Mouse (Mus musculus) kidney, adult 8-10 months (tissue): ENCODE measurements around the gene Cops9.

Experiments used
- DNase-seq, 2 experiments: peaks; one replicate each; pipeline ENCODE4 v3.0.0; 2022

Gene Cops9

DNA sequence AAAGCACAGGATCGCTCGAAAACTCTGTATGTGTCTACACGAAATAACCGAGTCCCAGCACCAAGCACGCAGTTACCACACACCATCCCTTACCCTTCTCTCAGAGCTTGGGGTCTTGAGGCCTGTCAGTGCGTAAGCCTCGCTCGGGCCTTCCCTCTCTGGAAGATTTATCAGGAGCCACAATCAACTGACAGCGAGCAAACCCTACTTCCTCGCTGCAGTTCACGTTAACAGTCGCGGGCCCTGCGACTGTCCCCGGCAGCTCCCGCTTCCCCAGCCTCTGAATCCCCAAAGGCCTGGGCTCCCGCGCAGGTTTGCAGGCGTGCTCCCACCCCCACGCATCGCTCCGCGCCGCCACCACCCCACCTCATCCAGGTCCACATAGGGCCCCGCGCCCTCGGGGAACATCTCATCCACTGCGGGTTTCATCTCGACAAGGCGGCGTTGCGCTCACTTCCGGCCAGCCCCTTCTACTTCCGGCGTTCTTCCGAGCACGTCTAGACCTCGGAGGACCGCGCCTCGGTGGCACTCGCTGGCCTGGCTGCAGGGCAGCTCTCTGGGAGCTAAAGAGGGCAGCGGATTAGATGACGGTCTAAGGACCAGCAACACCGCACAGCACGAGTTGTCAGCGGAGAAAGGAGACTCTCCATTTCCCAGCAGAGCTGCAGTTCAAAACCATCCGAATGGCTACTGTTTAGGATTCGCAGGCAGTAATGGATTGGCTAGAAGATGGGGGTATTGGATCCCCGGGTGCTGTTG lies at the start of gene Cops9:
Gene Cops9, minus strand, starts transcription at position 472 of the 759 bp plus-strand sequence.
- DNase-seq, result peak; percentile 86 to 91

DNA sequence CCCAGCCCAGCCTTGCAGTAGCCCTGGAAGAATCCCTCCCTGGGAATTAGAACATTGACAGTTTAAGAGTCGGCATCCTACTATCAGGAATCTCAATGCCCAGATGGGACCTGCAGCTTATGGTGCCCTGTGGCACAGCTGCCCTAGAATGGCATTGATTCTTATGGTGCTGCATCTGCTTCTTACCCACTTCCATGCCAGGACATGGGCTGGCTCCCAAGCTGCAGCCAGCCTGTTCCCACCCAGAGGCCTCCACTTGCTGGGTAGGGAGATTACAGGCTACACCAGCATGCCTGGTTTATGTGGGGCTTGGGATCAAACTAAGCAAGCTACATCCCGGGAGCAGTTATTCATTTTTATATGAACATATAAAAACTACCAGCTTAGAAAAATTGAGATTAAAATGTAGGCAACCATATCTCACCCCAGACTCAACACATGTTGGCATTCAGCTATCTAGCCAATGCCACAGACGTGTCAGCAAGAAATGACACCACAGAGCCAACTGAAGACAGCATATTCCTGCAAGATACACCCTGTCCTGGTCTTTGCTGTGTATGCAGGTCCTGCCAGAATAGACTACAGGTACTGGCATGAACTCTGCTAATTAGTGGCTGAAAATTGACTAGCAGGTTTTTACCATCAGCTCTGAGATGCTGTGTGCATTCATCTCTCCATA lies 49.5 kb upstream of the Cops9 start:
- DNase-seq, result no peak

DNA sequence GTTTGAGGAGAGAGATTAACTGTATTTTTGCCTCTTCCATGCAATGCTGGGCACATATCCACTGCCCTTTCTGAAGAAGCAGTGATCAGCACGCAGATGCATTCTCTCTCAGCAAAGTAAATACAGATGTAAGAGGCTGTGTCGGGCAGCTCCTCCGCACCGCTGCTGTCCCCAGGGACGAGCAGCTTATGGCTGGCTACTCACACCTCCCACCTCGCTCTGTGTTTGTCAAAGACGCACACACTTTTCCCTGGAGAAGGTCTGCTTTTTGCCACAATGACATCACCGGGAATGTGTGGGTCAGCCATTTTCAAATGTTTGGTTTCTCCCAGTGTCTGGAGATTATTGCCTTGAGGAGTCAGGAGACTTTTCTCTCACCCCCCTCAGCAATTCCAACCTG lies 45.2 kb upstream of the Cops9 start:
- DNase-seq, result no peak

DNA sequence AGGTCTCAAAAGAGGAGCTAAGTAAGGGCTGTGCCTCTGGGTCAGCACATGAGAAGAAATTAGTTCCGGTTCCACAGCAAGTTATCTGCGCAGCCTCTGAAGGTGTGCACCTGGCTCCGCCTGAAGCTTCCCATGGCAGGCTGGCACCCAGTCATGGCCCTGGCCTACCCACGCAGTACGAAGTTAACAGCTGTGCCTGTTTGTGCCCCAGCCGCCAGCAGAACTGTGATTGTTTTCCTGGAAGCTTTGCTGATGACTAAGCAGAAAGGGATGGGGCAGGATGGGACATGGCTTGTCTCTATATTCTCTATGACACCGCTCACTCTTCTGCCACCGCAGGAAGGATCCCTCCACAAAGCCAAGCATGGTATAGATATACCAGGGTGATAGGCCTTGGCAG lies 41.4 kb upstream of the Cops9 start:
- DNase-seq, result no peak

DNA sequence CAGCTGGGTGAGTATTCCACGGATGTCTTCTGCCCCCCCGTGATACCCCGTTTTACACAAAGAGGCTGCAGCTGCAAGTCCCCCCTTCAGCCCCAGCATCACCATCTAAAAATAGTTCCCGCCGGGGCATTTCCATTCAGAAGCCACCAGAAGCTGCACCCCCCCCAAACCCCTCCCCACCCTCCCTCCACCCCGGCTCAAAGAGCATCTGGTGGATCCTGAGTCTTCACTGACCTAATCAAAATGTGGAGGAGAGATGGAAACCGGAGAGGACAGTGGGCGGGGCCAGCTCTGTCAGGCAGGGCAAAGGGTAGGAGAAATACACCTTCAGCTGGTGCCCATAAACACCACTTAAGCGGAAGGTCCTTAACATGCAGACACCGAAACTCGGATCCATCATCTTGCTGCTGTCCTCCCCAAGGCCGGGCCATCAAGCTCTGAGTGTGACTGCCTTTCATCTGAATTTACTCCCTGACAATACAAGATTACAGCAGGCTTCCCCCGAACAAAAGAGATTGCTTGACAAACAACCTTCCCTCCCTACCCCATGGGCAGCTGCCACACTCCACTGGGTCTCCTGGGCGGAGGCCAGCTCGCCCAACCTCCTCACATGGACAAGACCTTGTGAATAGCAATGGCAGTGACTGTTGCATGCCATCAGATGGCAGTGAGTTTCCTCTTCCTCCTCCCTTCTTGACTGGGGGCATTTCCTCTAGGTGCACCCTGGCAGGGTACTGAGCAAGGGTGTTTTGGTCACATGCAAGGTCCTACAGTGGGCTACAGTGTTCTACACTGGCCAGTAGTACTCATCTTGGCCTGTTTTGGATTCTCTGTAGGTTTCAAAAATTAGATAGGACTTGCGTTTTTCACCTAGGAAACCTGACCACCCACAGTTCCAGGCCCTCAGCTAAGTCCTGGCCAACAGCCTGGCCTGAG lies 39.2 kb upstream of the Cops9 start:
- peak; percentile 68 to 80 for DNase-seq

DNA sequence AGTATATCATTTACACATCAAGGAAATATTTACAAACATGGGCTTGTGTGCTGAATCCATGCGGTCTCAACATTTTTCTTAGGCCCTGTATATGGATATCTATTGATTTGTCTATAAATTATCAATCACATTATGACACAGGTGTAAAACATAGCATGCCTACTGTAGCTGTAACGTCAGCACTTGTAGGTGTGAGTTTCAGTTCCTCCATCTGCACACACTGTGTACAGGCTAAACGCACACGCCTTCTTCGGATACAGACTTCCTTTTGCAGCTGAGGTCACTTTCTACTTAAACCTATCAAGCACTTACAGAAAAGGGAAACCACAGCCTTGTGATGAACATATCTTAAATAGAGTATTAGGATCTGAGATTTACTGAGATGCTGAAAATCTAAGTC lies 37.0 kb upstream of the Cops9 start:
- no peak for DNase-seq

DNA sequence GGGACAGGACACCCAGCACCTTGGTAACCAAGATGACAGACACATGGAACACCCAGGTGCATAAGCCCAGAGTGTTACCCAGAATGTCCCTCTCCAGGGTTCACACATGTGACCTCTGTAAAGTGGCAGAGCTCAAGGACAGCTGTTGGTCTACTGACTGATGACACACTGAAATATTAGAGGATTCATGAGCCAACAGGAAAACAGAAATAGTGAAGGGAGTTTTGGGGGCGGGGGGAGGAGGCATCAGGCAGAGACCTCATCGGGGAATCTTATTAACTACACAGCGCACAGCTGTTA lies 34.8 kb upstream of the Cops9 start:
- no peak for DNase-seq

DNA sequence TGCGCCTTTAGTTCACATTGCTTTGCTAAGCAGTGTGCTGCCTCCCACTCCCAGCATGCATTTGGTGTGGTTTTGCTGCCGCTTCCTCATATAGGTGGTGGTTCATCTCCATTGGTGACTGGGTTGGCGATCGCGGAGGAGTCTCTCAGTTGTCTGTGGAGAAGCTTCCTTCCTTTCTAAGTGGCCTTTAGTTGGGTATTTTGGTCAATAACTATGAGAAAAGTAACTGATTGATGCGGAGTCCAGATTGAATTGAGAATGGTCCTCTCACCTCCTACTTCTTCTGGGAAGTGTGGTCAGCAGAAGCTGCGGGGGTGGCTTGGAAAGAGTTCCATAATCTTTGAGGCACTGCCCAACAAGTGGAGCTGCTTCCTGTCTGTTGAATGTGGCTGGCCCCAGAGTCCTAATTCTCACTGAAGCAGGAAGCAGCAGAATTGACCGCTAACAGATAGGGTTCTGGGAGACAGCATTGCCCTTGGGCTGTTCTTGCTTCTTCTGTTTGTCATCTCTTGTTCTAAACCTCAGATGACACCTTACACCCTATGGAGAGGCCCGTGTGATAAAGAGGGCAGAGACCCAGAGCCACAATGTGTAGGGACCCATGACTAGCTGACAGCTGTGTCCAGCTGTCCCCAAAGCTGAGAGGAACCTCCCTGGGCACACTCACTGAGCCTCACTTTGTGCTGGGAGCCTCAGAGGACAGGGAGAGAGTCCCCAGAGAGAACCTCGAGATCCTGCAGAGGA lies 34.3 kb upstream of the Cops9 start:
- DNase-seq, result no peak

DNA sequence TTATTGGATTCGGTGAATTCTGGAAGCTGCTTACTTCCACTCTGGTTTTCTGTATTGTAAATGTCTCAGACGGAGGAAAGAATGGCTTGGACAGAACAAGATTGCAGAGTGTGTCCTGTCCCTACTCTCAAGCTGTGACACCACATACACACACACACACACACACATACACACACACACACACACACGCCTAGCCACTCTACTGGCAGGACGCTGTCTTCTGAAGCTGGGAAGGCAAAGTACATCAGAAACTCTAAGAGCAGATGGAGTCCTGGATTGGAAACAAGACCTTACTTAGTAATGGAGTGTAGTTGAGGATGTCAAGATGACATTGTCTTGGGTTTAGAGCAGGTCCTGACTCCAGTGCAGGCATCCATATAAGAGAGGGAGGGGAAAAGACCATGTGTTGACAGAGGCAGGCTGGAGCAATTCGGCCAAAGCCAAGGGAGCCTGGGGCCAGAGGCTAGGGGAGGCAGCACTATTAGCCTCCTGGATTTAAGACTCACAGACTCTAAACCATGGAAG lies 31.5 kb upstream of the Cops9 start:
- no peak for DNase-seq

DNA sequence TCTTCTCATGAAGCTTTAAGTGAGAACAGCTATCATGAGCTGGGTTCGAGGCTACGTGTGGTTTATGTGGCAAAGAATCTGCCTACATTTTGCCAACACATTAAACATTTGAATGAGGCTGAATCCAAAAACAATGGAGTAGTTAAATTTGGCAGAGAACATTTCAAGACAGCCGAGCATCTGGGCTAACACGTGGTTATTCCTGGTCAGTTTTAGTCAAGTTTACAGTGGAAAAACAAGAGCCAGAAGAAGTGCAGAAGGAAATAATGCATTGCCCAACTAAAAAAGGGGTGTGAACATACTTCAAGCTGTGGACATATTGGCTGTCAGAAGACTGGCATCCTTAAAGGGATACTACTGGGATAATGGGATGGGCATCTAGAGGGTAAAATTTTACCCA lies 29.5 kb upstream of the Cops9 start:
- no peak for DNase-seq

DNA sequence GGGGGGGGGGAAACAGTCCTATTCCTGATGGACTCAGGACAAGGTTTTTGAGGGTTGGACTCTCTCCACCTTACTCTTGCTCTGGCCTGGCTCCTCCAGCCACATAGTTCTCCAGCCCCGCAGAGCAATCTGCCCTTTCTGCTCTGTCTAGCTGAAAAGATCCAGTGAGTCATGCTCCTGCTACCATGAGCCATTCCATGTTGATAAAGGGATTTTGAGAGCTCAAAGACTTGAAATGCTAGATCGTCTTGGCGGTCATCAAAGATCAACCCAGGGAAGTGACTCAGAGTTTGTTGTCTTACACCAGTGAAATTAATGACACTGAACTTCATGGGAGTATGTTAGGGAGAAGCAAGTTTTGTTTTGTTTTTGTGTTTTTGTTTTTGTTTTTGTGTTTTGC lies 27.6 kb upstream of the Cops9 start:
- no peak for DNase-seq

DNA sequence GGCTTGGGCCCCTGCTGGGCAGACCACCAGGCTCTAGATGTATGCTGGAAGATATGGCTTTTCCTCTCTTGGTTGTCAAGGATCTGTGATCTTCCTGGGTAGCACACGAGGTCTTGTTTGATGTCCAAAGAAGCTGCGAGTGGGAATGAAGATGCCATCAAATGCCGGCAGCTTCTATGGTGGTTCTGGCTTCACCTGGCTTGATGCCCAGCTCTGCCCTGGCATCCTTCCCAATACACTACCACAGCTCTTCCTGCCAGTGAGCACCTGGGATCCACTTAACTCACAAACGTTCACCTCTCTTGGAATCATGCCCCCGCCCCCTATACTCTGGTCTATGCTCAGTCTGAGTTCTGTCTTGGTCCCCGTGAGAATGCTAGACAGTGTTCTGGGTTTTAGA lies 25.3 kb upstream of the Cops9 start:
- DNase-seq, result peak in 1 of 2 experiments; percentile 21

DNA sequence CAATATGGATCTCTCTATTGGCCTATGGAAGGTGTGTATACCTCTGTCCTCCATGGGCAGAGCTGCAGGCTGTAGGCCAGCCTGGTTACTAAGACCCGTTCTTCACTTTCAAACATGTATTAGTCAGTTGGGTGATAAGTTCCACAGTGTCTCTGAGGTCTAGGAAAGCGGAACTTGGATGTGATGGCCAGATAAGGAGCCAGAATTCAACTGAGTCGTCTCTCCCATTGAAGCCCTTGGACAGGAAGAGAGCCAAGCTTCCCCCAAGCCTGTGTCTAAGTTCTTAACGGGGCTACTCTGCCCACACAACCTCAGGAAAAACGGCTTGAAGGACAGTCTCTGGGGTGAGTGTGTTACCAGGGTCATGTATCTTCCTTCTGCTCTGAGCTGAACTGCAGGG lies 17.6 kb upstream of the Cops9 start:
- no peak for DNase-seq

DNA sequence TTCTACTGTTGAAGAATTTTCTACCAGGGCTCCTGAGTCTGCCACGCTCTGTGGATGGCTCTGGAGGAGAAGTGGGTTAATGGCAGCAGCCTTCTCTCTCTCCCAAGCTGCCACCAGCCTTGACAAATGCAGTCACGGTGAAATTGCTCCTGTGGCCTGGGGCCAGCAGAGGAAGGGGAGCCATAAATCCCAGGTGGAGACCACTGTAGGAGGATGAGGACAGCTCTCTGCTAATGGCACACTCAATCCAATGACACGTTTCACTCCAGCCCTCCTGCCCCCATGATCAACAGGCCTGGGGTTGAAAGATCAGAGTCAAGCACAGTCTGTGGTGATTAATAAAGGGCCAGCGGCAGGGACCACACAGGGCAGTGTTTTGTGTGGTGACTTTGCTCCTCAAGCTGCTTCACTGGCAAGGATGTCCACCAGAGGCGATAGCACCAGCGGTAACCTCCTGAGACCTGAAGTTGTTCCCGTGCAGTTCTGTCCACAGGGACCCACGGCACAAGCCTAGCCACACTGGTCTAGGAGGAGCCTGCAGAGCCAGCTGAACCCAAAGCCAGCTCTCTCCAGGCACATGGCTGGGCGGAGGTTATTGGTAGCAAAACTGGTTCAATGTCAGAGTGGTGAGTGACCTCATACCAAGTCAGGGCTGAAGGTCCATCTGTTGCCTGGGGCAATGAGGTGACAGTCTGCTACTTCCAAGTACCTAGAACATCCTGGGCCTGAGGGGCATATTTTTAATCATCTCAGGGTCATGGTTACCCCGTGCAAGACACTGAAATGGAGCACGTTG lies 15.4 kb upstream of the Cops9 start:
- DNase-seq, result no peak

DNA sequence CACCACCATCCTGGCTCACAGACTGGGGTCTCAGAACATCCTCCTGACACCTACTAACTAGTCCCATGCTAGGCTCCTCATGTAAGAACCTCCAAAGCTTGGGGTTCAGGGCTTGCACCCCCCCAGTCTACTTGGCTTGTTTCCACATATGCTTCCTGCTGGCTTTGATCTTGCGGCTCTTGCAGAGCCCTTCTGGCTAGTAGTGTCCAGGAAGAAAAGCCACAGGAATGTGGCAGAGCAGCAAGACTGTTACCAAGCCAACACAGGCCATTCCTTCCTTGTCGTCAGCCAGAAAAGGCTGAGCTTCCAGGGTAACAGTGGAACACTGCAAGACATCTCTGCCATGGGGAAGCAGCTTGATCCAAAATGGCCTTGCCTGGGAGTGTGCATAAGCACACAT lies 12.9 kb upstream of the Cops9 start:
- DNase-seq, result no peak

DNA sequence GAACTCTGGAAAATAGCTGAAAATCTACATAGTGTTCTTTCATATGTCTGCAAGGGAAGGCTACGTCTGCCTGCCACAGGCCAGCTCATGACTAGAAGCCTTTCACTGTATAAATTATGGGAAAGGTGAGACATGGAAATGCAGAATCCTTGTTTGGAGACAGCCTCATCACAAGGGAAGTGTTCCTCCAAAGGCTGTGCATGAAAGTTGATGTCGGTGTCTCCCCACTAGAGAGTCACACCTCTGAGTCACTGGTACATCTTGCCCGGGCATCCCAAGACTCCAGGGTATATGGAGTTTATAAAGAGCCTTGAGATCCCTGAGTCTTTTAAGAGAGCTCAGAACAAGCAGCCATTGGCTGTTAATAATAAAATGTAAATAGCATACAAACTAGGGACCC lies 11.4 kb upstream of the Cops9 start:
- DNase-seq, result no peak

DNA sequence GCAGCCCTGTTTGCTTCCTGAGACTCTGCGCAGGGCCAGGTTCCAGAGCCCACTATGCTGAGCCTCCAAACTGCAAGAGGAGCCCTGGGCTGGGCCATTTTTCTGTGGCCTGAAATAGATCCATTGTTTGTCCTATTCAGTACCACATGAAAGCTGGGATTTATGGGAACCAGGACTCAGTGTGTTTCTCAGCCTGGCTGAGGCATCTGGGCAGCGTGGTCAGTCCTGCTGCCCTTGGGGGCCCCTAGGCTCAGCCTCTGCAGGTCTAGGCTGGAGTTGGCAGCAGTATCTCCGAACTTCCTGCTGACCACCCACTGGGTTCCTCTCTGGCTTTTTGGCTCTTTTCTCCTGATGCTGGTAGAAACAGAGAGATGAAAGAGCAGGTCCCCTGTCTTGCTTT lies 9.7 kb upstream of the Cops9 start:
- no peak for DNase-seq

DNA sequence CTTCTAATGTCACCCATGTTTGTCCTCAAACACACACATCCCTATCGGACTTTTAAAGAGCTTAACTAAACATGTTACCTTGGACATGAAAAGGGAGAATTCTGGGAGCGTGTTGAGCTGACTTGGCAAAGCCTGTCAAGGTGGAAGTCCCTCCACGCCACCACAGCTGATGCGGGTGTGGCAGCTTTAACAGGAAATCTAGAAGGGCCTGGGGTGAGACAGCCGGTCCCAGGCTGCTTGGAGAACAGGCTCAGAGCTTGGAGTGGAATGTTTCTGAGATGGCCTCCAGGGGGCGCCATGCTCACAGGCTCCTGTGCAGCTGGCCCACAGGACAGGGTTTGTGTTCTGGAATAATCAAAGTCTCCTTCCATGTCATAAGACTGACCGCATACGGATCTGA lies 6.9 kb upstream of the Cops9 start, which contains the start of gene Otos:
Gene Otos, minus strand, starts transcription at position 169 of the 400 bp plus-strand sequence.
- peak; percentile 47 to 59 for DNase-seq

DNA sequence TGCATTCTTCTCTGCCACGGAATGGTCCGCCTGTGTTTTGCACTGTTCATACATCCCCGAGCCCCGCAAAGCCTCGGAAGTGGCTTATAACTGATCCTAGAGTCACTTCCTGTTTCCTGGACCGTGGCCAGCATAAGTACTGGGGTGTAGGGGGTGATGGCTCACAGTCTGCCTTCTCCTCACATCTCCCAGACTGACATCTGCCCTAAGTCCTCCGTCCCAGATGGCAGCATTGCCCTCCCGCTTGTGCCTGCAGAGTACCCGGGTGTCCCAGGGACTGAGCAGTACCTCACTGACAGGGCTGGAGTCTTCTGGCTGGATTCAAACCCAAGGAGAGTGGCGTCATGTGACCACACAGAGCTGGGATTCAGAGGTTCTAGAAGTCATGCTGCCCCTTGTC lies 6.4 kb upstream of the Cops9 start:
- DNase-seq, result no peak

DNA sequence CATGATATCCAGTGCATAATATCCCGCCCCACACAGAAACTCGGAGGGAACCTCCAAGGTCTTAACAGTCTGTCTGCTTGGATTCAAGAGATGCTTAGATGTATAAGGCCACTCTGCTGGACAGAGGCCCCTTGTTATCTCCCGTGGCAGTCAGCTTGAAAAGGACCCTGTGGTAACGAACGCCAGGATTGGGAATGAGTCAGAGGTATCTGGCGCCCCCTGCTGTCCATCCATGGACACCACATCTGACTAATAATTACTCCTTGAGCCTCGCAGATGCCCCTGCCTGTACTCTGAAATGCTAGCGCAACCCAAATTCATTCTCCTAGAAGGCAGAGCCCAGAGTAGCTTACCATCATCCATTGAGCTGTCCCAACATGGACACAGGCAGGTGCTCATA lies 6.0 kb upstream of the Cops9 start:
- peak; percentile 26 to 64 for DNase-seq

DNA sequence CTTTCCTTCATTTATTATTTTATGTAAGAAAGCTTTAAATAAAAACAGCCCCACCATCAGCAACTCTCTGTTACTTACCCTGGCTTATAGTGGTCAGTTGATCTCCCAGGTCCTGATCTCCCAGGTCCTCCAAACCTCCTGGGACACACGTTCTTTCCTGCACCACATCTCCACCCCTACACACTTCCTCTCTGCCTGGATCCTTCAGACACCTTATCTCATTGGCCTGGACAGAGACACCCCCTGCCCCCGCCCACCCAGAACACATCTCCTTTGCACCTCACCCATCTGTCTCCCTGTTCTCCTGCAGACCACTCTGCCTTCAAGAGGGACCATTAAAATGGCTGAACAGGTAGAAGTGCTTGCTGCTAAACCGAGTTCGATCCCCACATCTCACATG lies 5.2 kb upstream of the Cops9 start:
- DNase-seq, result no peak

DNA sequence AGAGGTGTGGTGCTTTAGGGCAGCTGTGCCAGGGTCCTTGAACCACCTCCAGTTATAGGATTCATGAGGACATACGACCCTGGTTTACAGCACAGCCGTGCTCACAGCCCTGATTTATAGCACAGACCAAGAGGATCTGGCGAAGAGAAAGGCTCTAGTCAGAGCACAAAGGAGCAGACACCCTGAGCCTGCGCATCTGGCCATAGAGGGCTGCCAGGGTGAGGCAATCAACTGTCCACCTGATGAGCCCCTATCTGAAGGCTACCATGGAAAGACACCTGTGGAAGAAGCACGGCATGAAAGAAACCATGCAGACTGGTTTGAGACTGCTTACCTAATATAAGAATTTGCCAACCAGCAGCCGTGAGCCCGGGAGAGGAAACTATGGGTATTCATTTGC lies 4.8 kb upstream of the Cops9 start:
- DNase-seq, result no peak
